In genomic region chr8:84912391-84912790, GRCm38 (mm10) we compare ENCODE assay signal across 9 mouse cellular contexts. TPM values are rescaled to one million over a fixed set of nuclear protein-coding genes. Genes with fewer than 3 reads are reported as not detected.
DNase-seq lines count a peak whose midpoint lies in the region; ATAC-seq lines count a peak whose summit lies in the region.
"Had no signal": no experiment of that assay in that cellular context is flagged by ENCODE, and none has a peak within 500 bp of the region (broad histone marks: within the 10 kb centered on the region; RNA-seq: fewer than 3 reads in every experiment).

No protein-coding gene starts in this region.

- peak overlapping the region; percentile 87 for H3K4me2 ChIP-seq in kidney, embryonic 15.5 days
- peak overlapping the region; percentile 96 for H3K4me2 ChIP-seq in liver, embryonic 15.5 days

- H3K9me3 ChIP-seq in kidney, embryonic 15.5 days (replicated peaks) = no peaks in the 10 kb centered on the region; the same call in 1 of the 2 replicates
- peaks cover 6% of the 10 kb centered on the region; the same call in 1 of the 2 replicates for H3K9me3 ChIP-seq in embryonic facial prominence, embryonic 10.5 days
- 0 out of 2 replicates have a peak, but pooled peaks cover 5% of the 10 kb centered on the region for H3K9me3 ChIP-seq in hindbrain, embryonic 10.5 days
- no peaks in the 10 kb centered on the region for H3K9me3 ChIP-seq in liver, embryonic 15.5 days (replicated peaks)

- H3K4me1 ChIP-seq in kidney, embryonic 15.5 days = peaks cover 27% of the 10 kb centered on the region
- H3K4me1 ChIP-seq in embryonic facial prominence, embryonic 10.5 days = peaks cover 37% of the 10 kb centered on the region
- peaks cover 35% of the 10 kb centered on the region for H3K4me1 ChIP-seq in hindbrain, embryonic 10.5 days (replicated peaks)
- peaks cover 53% of the 10 kb centered on the region for H3K4me1 ChIP-seq in liver, embryonic 15.5 days (replicated peaks)

- H3K36me3 ChIP-seq in kidney, embryonic 15.5 days = no peaks in the 10 kb centered on the region
- peaks cover 15% of the 10 kb centered on the region for H3K36me3 ChIP-seq in embryonic facial prominence, embryonic 10.5 days (replicated peaks)
- H3K36me3 ChIP-seq in hindbrain, embryonic 10.5 days = peaks cover 33% of the 10 kb centered on the region
- H3K36me3 ChIP-seq in liver, embryonic 15.5 days (replicated peaks) = peaks cover 15% of the 10 kb centered on the region

- peaks cover 64% of the 10 kb centered on the region for H3K27me3 ChIP-seq in kidney, embryonic 15.5 days
- H3K27me3 ChIP-seq in embryonic facial prominence, embryonic 10.5 days (replicated peaks; ENCODE audit: low read depth, poor library complexity, severe bottlenecking) = peaks cover 88% of the 10 kb centered on the region
- peaks cover 87% of the 10 kb centered on the region for H3K27me3 ChIP-seq in hindbrain, embryonic 10.5 days (ENCODE audit: insufficient read depth, poor library complexity, severe bottlenecking)
- peaks cover 50% of the 10 kb centered on the region for H3K27me3 ChIP-seq in liver, embryonic 15.5 days

- peak overlapping the region; percentile 49 for H3K4me3 ChIP-seq in kidney, embryonic 15.5 days (replicated peaks)
- peak overlapping the region; percentile 61 for H3K4me3 ChIP-seq in embryonic facial prominence, embryonic 10.5 days
- H3K4me3 ChIP-seq in hindbrain, embryonic 10.5 days = peak overlapping the region; percentile 48
- peak overlapping the region; percentile 57 for H3K4me3 ChIP-seq in liver, embryonic 15.5 days (replicated peaks)

- H3K9ac ChIP-seq in kidney, embryonic 15.5 days = no peak overlapping the region
- H3K9ac ChIP-seq in liver, embryonic 15.5 days = peak overlapping the region; percentile 57; the same call in 1 of the 2 replicates

- DNase-seq in kidney, postnatal 14 days = no peak
- DNase-seq in embryonic facial prominence, embryonic 10.5 days (ENCODE audit: low spot score) = no peak
- no peak for DNase-seq in hindbrain, embryonic 10.5 days (ENCODE audit: low spot score)
- DNase-seq in right cerebral cortex, adult 18-20 months = no peak
- DNase-seq in layer of hippocampus, adult 9-11 months = no peak
- no peak for DNase-seq in layer of hippocampus, postnatal 14 days (ENCODE audit: low spot score in 2 of 2)

- no peak overlapping the region for H3K27ac ChIP-seq in kidney, embryonic 15.5 days
- H3K27ac ChIP-seq in embryonic facial prominence, embryonic 10.5 days (replicated peaks) = no peak overlapping the region
- H3K27ac ChIP-seq in hindbrain, embryonic 10.5 days = 0 out of 2 replicates have a peak overlapping the region, but pooled peaks have one; percentile 13
- 0 out of 2 replicates have a peak overlapping the region, but pooled peaks have one; percentile 66 for H3K27ac ChIP-seq in liver, embryonic 15.5 days (replicated peaks)

- 15% methylated on average over 27 of the region's 27 CpGs for WGBS in kidney, embryonic 15.5 days
- 22% methylated on average over 27 of the region's 27 CpGs for whole genome bisulfite sequencing in embryonic facial prominence, embryonic 10.5 days
- 21% methylated on average over 27 of the region's 27 CpGs for WGBS in hindbrain, embryonic 10.5 days
- WGBS in liver, embryonic 15.5 days (ENCODE audit: insufficient replicate concordance) = 34% methylated on average over 27 of the region's 27 CpGs

- no peak for ATAC-seq in kidney, embryonic 15.5 days (replicated peaks; ENCODE audit: low FRiP score)
- ATAC-seq in liver, embryonic 15.5 days (ENCODE audit: insufficient read depth) = no peak

RNA-seq across cellular contexts. Expression of gene Dnase2a, which starts 4.0 kb away (rescaled TPM):
- 8.3 and 8.6 TPM in 2 replicates for polyA plus RNA-seq in kidney, embryonic 15.5 days (2015; fragmentation: Nextera tagmentation; extraction: Ambion mirVana)
- 6.1 and 10.1 TPM in 2 replicates for polyA plus RNA-seq in embryonic facial prominence, embryonic 10.5 days (2016; fragmentation: Nextera tagmentation; extraction: Ambion mirVana)
- polyA plus RNA-seq in hindbrain, embryonic 10.5 days (2016; fragmentation: Nextera tagmentation; extraction: Ambion mirVana) = 5.8 and 6.6 TPM in 2 replicates
- 11.4 and 12.7 TPM in 2 replicates for polyA plus RNA-seq in liver, embryonic 15.5 days (2015; fragmentation: Nextera tagmentation; extraction: Ambion mirVana)
- total RNA-seq in layer of hippocampus, postnatal 14 days (2021) = 1 to 10 TPM; 4.0 TPM

RNA-seq across cellular contexts. Expression of gene Klf1, which starts 10.7 kb away (rescaled TPM):
- 3.4 and 7.2 TPM in 2 replicates for polyA plus RNA-seq in kidney, embryonic 15.5 days (2015; fragmentation: Nextera tagmentation; extraction: Ambion mirVana)
- polyA plus RNA-seq in embryonic facial prominence, embryonic 10.5 days (2016; fragmentation: Nextera tagmentation; extraction: Ambion mirVana) = 14.5 and 15.6 TPM in 2 replicates
- polyA plus RNA-seq in hindbrain, embryonic 10.5 days (2016; fragmentation: Nextera tagmentation; extraction: Ambion mirVana) = 18.2 and 21.5 TPM in 2 replicates
- polyA plus RNA-seq in liver, embryonic 15.5 days (2015; fragmentation: Nextera tagmentation; extraction: Ambion mirVana) = 443 and 534 TPM in 2 replicates
- total RNA-seq in layer of hippocampus, postnatal 14 days (2021) = not detected

RNA-seq across cellular contexts. Expression of gene Gcdh, which starts 18.7 kb away (rescaled TPM):
- 49.8 and 51.2 TPM in 2 replicates for polyA plus RNA-seq in kidney, embryonic 15.5 days (2015; fragmentation: Nextera tagmentation; extraction: Ambion mirVana)
- 49.6 and 51.8 TPM in 2 replicates for polyA plus RNA-seq in embryonic facial prominence, embryonic 10.5 days (2016; fragmentation: Nextera tagmentation; extraction: Ambion mirVana)
- 35.5 and 43.4 TPM in 2 replicates for polyA plus RNA-seq in hindbrain, embryonic 10.5 days (2016; fragmentation: Nextera tagmentation; extraction: Ambion mirVana)
- 55.1 and 67.9 TPM in 2 replicates for polyA plus RNA-seq in liver, embryonic 15.5 days (2015; fragmentation: Nextera tagmentation; extraction: Ambion mirVana)
- total RNA-seq in layer of hippocampus, postnatal 14 days (2021) = 10 to 100 TPM; 35.0 to 35.6 TPM

RNA-seq across cellular contexts. Expression of gene Mast1, which starts 24.8 kb away (rescaled TPM):
- 0.40 and 0.48 TPM in 2 replicates for polyA plus RNA-seq in kidney, embryonic 15.5 days (2015; fragmentation: Nextera tagmentation; extraction: Ambion mirVana)
- 2.3 and 3.4 TPM in 2 replicates for polyA plus RNA-seq in embryonic facial prominence, embryonic 10.5 days (2016; fragmentation: Nextera tagmentation; extraction: Ambion mirVana)
- 5.0 and 12.7 TPM in 2 replicates for polyA plus RNA-seq in hindbrain, embryonic 10.5 days (2016; fragmentation: Nextera tagmentation; extraction: Ambion mirVana)
- polyA plus RNA-seq in liver, embryonic 15.5 days (2015; fragmentation: Nextera tagmentation; extraction: Ambion mirVana) = 0.06 and 0.23 TPM in 2 replicates
- 100 to 1,000 TPM; 127 to 140 TPM for total RNA-seq in layer of hippocampus, postnatal 14 days (2021)
- total RNA-seq: common myeloid progenitor, adult 5-6 weeks had no signal

RNA-seq across cellular contexts. Expression of gene Rtbdn, which starts 34.4 kb away (rescaled TPM):
- polyA plus RNA-seq in kidney, embryonic 15.5 days (2015; fragmentation: Nextera tagmentation; extraction: Ambion mirVana) = 0.45 and 0.49 TPM in 2 replicates
- polyA plus RNA-seq in embryonic facial prominence, embryonic 10.5 days (2016; fragmentation: Nextera tagmentation; extraction: Ambion mirVana) = 0.36 and 0.91 TPM in 2 replicates
- 0.55 and 0.88 TPM in 2 replicates for polyA plus RNA-seq in hindbrain, embryonic 10.5 days (2016; fragmentation: Nextera tagmentation; extraction: Ambion mirVana)
- polyA plus RNA-seq in liver, embryonic 15.5 days (2015; fragmentation: Nextera tagmentation; extraction: Ambion mirVana) = 0.18 and 0.40 TPM in 2 replicates
- 1 to 10 TPM; 1.5 to 1.8 TPM for total RNA-seq in layer of hippocampus, postnatal 14 days (2021)
- total RNA-seq: common myeloid progenitor, adult 5-6 weeks had no signal

Comparison
In these comparisons a context has a peak if more than half of its experiments do, and no peak if none do; other contexts are left out.
1. H3K27ac ChIP-seq: peak in hindbrain, embryonic 10.5 days (single experiment) and liver, embryonic 15.5 days (single experiment); none in kidney, embryonic 15.5 days (single experiment) and embryonic facial prominence, embryonic 10.5 days (single experiment).
2. RNA of gene Klf1, which starts 10.7 kb away (polyA plus RNA-seq): 443 to 534 TPM in liver, embryonic 15.5 days; 18.2 to 21.5 TPM in hindbrain, embryonic 10.5 days, 14.5 to 15.6 TPM in embryonic facial prominence, embryonic 10.5 days and 3.4 to 7.2 TPM in kidney, embryonic 15.5 days; every median in the first group is over 10 times any median in the second.
3. Peak in every context shown above with its lines, with median percentiles within 50 percentile points of each other: H3K4me3 ChIP-seq.